ENCODE assay signal across 27 mouse cellular contexts in the genomic region with DNA sequence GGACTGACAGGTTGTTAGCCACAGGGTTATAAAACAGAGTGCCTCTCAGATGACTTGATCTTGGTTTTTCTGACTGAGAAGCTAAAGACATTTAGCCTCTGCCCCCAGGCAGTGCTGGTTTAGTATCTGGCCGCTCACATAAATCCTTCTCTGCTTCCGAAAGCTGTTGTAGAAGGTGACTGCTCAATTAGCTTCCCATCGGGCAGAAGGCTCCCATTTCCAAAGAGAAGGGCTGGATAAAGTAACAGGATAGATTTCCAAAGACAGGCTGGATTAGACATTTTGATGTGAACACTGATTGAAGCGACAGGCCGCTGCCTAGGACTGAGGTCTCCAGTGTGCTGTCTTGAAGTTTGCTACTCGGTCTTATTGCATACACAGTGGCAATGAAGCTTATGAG. TPM values are rescaled to one million over a fixed set of nuclear protein-coding genes. Genes with fewer than 3 reads are reported as not detected.
A peak's percentile ranks its signal among the peaks of the same experiment; 100 is the strongest.
DNase-seq lines count a peak whose midpoint lies in the region; ATAC-seq lines count a peak whose summit lies in the region.
"Had no signal": no experiment of that assay in that cellular context is flagged by ENCODE, and none has a peak within 500 bp of the region (broad histone marks: within the 10 kb centered on the region; RNA-seq: fewer than 3 reads in every experiment).

No protein-coding gene starts in this region.

- H3K4me2 ChIP-seq in hindbrain, embryonic 14.5 days (replicated peaks): peak overlapping the region; percentile 23; the same call in 1 of the 2 replicates
- H3K4me2 ChIP-seq in midbrain, embryonic 14.5 days (ENCODE audit: low read length): peak overlapping the region; percentile 12; the same call in 1 of the 2 replicates
- H3K4me2 ChIP-seq in hindbrain, embryonic 16.5 days (ENCODE audit: low read length): peak overlapping the region; percentile 20; the same call in 1 of the 2 replicates
- H3K4me2 ChIP-seq: embryonic facial prominence, embryonic 13.5 days; heart, embryonic 12.5 days; intestine, embryonic 15.5 days; limb, embryonic 13.5 days; liver, embryonic 11.5 days; lung, embryonic 15.5 days had no signal

- H3K36me3 ChIP-seq in hindbrain, embryonic 14.5 days (replicated peaks; ENCODE audit: control insufficient read depth, insufficient read depth): peaks cover 12% of the 10 kb centered on the region
- no peaks in the 10 kb centered on the region for H3K36me3 ChIP-seq in hindbrain, embryonic 10.5 days
- H3K36me3 ChIP-seq in midbrain, embryonic 14.5 days (ENCODE audit: control insufficient read depth, insufficient read depth, low read length): peaks cover 12% of the 10 kb centered on the region
- no peaks in the 10 kb centered on the region for H3K36me3 ChIP-seq in midbrain, embryonic 10.5 days
- H3K36me3 ChIP-seq in hindbrain, embryonic 16.5 days (ENCODE audit: control insufficient read depth, insufficient read depth, low read length): peaks cover 6% of the 10 kb centered on the region
- H3K36me3 ChIP-seq: embryonic facial prominence, embryonic 13.5 days; forebrain, embryonic 10.5 days; heart, embryonic 12.5 days; intestine, embryonic 15.5 days; limb, embryonic 13.5 days; lung, embryonic 15.5 days had no signal

- WGBS in hindbrain, embryonic 14.5 days: 76% methylated on average over 6 of the region's 6 CpGs
- 86% methylated on average over 6 of the region's 6 CpGs for WGBS in hindbrain, embryonic 10.5 days
- WGBS in midbrain, embryonic 14.5 days: 58% methylated on average over 6 of the region's 6 CpGs
- 80% methylated on average over 6 of the region's 6 CpGs for WGBS in midbrain, embryonic 10.5 days
- WGBS in hindbrain, embryonic 16.5 days: 72% methylated on average over 6 of the region's 6 CpGs

- no peak overlapping the region for H3K27ac ChIP-seq in hindbrain, embryonic 14.5 days
- no peak overlapping the region for H3K27ac ChIP-seq in hindbrain, embryonic 10.5 days
- no peak overlapping the region for H3K27ac ChIP-seq in midbrain, embryonic 14.5 days (replicated peaks; ENCODE audit: low read depth, low read length)
- no peak overlapping the region for H3K27ac ChIP-seq in midbrain, embryonic 10.5 days (replicated peaks)
- H3K27ac ChIP-seq in hindbrain, embryonic 16.5 days (ENCODE audit: low read depth, low read length): no peak overlapping the region
- H3K27ac ChIP-seq: embryonic facial prominence, embryonic 13.5 days; forebrain, embryonic 10.5 days; heart, adult 2 months; intestine, embryonic 15.5 days; limb, embryonic 13.5 days; lung, embryonic 15.5 days had no signal

- H3K9ac ChIP-seq in hindbrain, embryonic 14.5 days: no peak overlapping the region
- H3K9ac ChIP-seq in midbrain, embryonic 14.5 days (replicated peaks; ENCODE audit: low read length): no peak overlapping the region
- H3K9ac ChIP-seq in hindbrain, embryonic 16.5 days (ENCODE audit: low read depth, low read length): no peak overlapping the region; the same call in 1 of the 2 replicates
- H3K9ac ChIP-seq: embryonic facial prominence, embryonic 13.5 days; heart, embryonic 12.5 days; intestine, embryonic 15.5 days; limb, embryonic 13.5 days; lung, embryonic 15.5 days had no signal

- peak; percentile 46 for DNase-seq in cerebellum, adult 9-10 months
- DNase-seq in cerebellum, adult 11-12 months: no peak
- DNase-seq in hindbrain, embryonic 14.5 days (ENCODE audit: low spot score): no peak
- DNase-seq in hindbrain, embryonic 10.5 days (ENCODE audit: low spot score): no peak
- no peak for DNase-seq in midbrain, embryonic 14.5 days
- no peak for DNase-seq in midbrain, embryonic 10.5 days (ENCODE audit: low spot score)
- DNase-seq: adrenal gland, postnatal 10 days; cerebellum, adult 11 months; heart, adult 2 months; heart, postnatal 4 days; kidney, postnatal 25 days; thymus, adult 2 months; thymus, postnatal 36 days had no signal

- ATAC-seq in hindbrain, embryonic 14.5 days (ENCODE audit: low FRiP score): no peak
- no peak for ATAC-seq in midbrain, embryonic 14.5 days (ENCODE audit: low FRiP score, low TSS enrichment)
- ATAC-seq in hindbrain, embryonic 16.5 days: no peak
- no peak for ATAC-seq in CD4-positive, CD25-positive, alpha-beta regulatory T cell, adult 4 months
- ATAC-seq: forebrain, embryonic 16.5 days; intestine, embryonic 15.5 days; Patski had no signal

- H3K4me1 ChIP-seq in hindbrain, embryonic 14.5 days (replicated peaks; ENCODE audit: control insufficient read depth, insufficient read depth, low read length): peaks cover 32% of the 10 kb centered on the region
- H3K4me1 ChIP-seq in hindbrain, embryonic 10.5 days (replicated peaks): peaks cover 16% of the 10 kb centered on the region; the same call in 1 of the 2 replicates
- peaks cover 21% of the 10 kb centered on the region for H3K4me1 ChIP-seq in midbrain, embryonic 14.5 days (ENCODE audit: control insufficient read depth, insufficient read depth, low read length)
- peaks cover 18% of the 10 kb centered on the region for H3K4me1 ChIP-seq in midbrain, embryonic 10.5 days
- peaks cover 36% of the 10 kb centered on the region for H3K4me1 ChIP-seq in hindbrain, embryonic 16.5 days (ENCODE audit: control insufficient read depth, insufficient read depth, low read depth, low read length)

- no peak overlapping the region for H3K4me3 ChIP-seq in hindbrain, embryonic 14.5 days (replicated peaks; ENCODE audit: low read length)
- H3K4me3 ChIP-seq in hindbrain, embryonic 10.5 days: no peak overlapping the region
- H3K4me3 ChIP-seq in midbrain, embryonic 14.5 days (replicated peaks; ENCODE audit: low read depth, low read length): no peak overlapping the region
- no peak overlapping the region for H3K4me3 ChIP-seq in midbrain, embryonic 10.5 days
- no peak overlapping the region for H3K4me3 ChIP-seq in hindbrain, embryonic 16.5 days (ENCODE audit: low read length)
- H3K4me3 ChIP-seq: embryonic facial prominence, embryonic 13.5 days; forebrain, embryonic 10.5 days; heart, adult 2 months; heart, embryonic 12.5 days; intestine, embryonic 15.5 days; limb, embryonic 13.5 days; lung, embryonic 15.5 days had no signal

- peaks cover 6% of the 10 kb centered on the region; the same call in 1 of the 2 replicates for H3K27me3 ChIP-seq in hindbrain, embryonic 14.5 days (ENCODE audit: control insufficient read depth, insufficient read depth, low read length)
- H3K27me3 ChIP-seq in hindbrain, embryonic 10.5 days (ENCODE audit: insufficient read depth, poor library complexity, severe bottlenecking): peaks cover 42% of the 10 kb centered on the region
- 0 out of 2 replicates have a peak, but pooled peaks cover 4% of the 10 kb centered on the region for H3K27me3 ChIP-seq in midbrain, embryonic 14.5 days (ENCODE audit: control insufficient read depth, insufficient read depth, low read length)
- peaks cover 37% of the 10 kb centered on the region for H3K27me3 ChIP-seq in midbrain, embryonic 10.5 days (ENCODE audit: low read depth, poor library complexity, severe bottlenecking)
- no peaks in the 10 kb centered on the region for H3K27me3 ChIP-seq in hindbrain, embryonic 16.5 days (replicated peaks; ENCODE audit: control insufficient read depth, insufficient read depth, low read length)

- H3K9me3 ChIP-seq in hindbrain, embryonic 14.5 days (ENCODE audit: control insufficient read depth, low read length): no peaks in the 10 kb centered on the region
- H3K9me3 ChIP-seq in hindbrain, embryonic 10.5 days: no peaks in the 10 kb centered on the region
- H3K9me3 ChIP-seq in midbrain, embryonic 14.5 days (ENCODE audit: control insufficient read depth, low read length): no peaks in the 10 kb centered on the region
- no peaks in the 10 kb centered on the region for H3K9me3 ChIP-seq in midbrain, embryonic 10.5 days (replicated peaks)
- no peaks in the 10 kb centered on the region for H3K9me3 ChIP-seq in hindbrain, embryonic 16.5 days (ENCODE audit: control insufficient read depth, low read length)
- H3K9me3 ChIP-seq: embryonic facial prominence, embryonic 13.5 days; forebrain, embryonic 10.5 days; heart, embryonic 12.5 days; intestine, embryonic 15.5 days; limb, embryonic 13.5 days; lung, embryonic 15.5 days had no signal

RNA-seq across cellular contexts. Expression of gene Amer3, which starts 2.8 kb away (rescaled TPM):
- polyA plus RNA-seq in hindbrain, embryonic 14.5 days (2014; fragmentation: Nextera tagmentation; extraction: Ambion mirVana): 29.7 and 32.1 TPM in 2 replicates
- polyA plus RNA-seq in hindbrain, embryonic 10.5 days (2016; fragmentation: Nextera tagmentation; extraction: Ambion mirVana): 1.6 and 4.9 TPM in 2 replicates
- 30.0 and 32.1 TPM in 2 replicates for polyA plus RNA-seq in midbrain, embryonic 14.5 days (2014; fragmentation: Nextera tagmentation; extraction: Ambion mirVana)
- 1.3 and 3.4 TPM in 2 replicates for polyA plus RNA-seq in midbrain, embryonic 10.5 days (2016; fragmentation: Nextera tagmentation; extraction: Ambion mirVana)
- 28.6 and 31.9 TPM in 2 replicates for polyA plus RNA-seq in hindbrain, embryonic 16.5 days (2015; fragmentation: Nextera tagmentation; extraction: Ambion mirVana)
- not detected for polyA plus RNA-seq in CD4-positive, CD25-positive, alpha-beta regulatory T cell, adult 4 months (2017; shearing (Covaris generic))
- polyA plus RNA-seq: heart, postnatal 0 days; kidney, embryonic 14.5 days; liver, embryonic 11.5 days; Patski; thymus, adult 2 months had no signal

RNA-seq across cellular contexts. Expression of gene Prss40, which starts 21.5 kb away (rescaled TPM):
- polyA plus RNA-seq in hindbrain, embryonic 14.5 days (2014; fragmentation: Nextera tagmentation; extraction: Ambion mirVana): not detected in 2 replicates
- not detected in 2 replicates for polyA plus RNA-seq in hindbrain, embryonic 10.5 days (2016; fragmentation: Nextera tagmentation; extraction: Ambion mirVana)
- polyA plus RNA-seq in midbrain, embryonic 14.5 days (2014; fragmentation: Nextera tagmentation; extraction: Ambion mirVana): not detected in 2 replicates
- polyA plus RNA-seq in midbrain, embryonic 10.5 days (2016; fragmentation: Nextera tagmentation; extraction: Ambion mirVana): not detected in 2 replicates
- polyA plus RNA-seq in hindbrain, embryonic 16.5 days (2015; fragmentation: Nextera tagmentation; extraction: Ambion mirVana): not detected in 2 replicates
- not detected for polyA plus RNA-seq in CD4-positive, CD25-positive, alpha-beta regulatory T cell, adult 4 months (2017; shearing (Covaris generic))
- polyA plus RNA-seq: forebrain, embryonic 10.5 days; heart, adult 2 months; heart, embryonic 12.5 days; heart, postnatal 0 days; intestine, embryonic 15.5 days; kidney, embryonic 14.5 days; liver, embryonic 11.5 days; liver, embryonic 16.5 days; lung, embryonic 15.5 days; Patski; thymus, adult 2 months had no signal

RNA-seq across cellular contexts. Expression of gene Cfc1, which starts 46.8 kb away (rescaled TPM):
- 0.19 and 0.20 TPM in 2 replicates for polyA plus RNA-seq in hindbrain, embryonic 14.5 days (2014; fragmentation: Nextera tagmentation; extraction: Ambion mirVana)
- not detected in 2 replicates for polyA plus RNA-seq in hindbrain, embryonic 10.5 days (2016; fragmentation: Nextera tagmentation; extraction: Ambion mirVana)
- not detected in 2 replicates for polyA plus RNA-seq in midbrain, embryonic 14.5 days (2014; fragmentation: Nextera tagmentation; extraction: Ambion mirVana)
- polyA plus RNA-seq in midbrain, embryonic 10.5 days (2016; fragmentation: Nextera tagmentation; extraction: Ambion mirVana): not detected in 2 replicates
- polyA plus RNA-seq in hindbrain, embryonic 16.5 days (2015; fragmentation: Nextera tagmentation; extraction: Ambion mirVana): 0.16 and 0.25 TPM in 2 replicates
- polyA plus RNA-seq in CD4-positive, CD25-positive, alpha-beta regulatory T cell, adult 4 months (2017; shearing (Covaris generic)): under 1 TPM in 1 of 2 experiments, not detected in 1; 0.31 TPM
- polyA plus RNA-seq: forebrain, embryonic 10.5 days; heart, adult 2 months; heart, postnatal 0 days; intestine, embryonic 15.5 days; kidney, embryonic 14.5 days; liver, embryonic 11.5 days; liver, embryonic 16.5 days; Patski; thymus, adult 2 months had no signal
